Mouse (Mus musculus) lung, embryonic 14.5 days (tissue): ENCODE results near the gene Gprasp2. TPM values are rescaled to one million over a fixed set of nuclear protein-coding genes. Genes with fewer than 3 reads are reported as not detected.
"Not testable (repeated sequence)": the region's sequence is repeated elsewhere in the genome, so short reads cannot be mapped to it uniquely, and the experiment has no call there.

Experiments used
- ATAC-seq: fragments of 200-750 bp; cut with Nextera tagmentation; 2 replicates; pipeline ENCODE4 v1.8.0; 2017; ENCODE audit warnings: mild to moderate bottlenecking, moderate TSS enrichment, moderate library complexity; ENCODE audit not compliant: insufficient read depth
- DNase-seq: peaks from one replicate; pipeline ENCODE4 v3.0.0-alpha.2; 2015
- H3K27ac ChIP-seq: fragments of 300-500 bp; sonication (generic); 2 replicates; pipeline ENCODE4 v1.5.1; 2014; ENCODE audit warnings: low read depth, mild to moderate bottlenecking, moderate library complexity
- H3K27me3 ChIP-seq: fragments of 300-500 bp; sonication (generic); 2 replicates; pipeline ENCODE4 v1.6.1; 2014; ENCODE audit warnings: low read length, control low read depth; ENCODE audit not compliant: insufficient read depth
- H3K36me3 ChIP-seq: fragments of 300-500 bp; sonication (generic); 2 replicates; pipeline ENCODE4 v1.6.1; 2014; ENCODE audit warnings: control low read depth; ENCODE audit not compliant: insufficient read depth
- H3K4me1 ChIP-seq: fragments of 300-500 bp; sonication (generic); 2 replicates; pipeline ENCODE4 v1.6.1; 2014; ENCODE audit warnings: antibody characterized with exemption, control low read depth; ENCODE audit not compliant: insufficient read depth
- H3K4me2 ChIP-seq: fragments of 300-500 bp; sonication (generic); 2 replicates; pipeline ENCODE4 v1.6.1; 2014; ENCODE audit warnings: mild to moderate bottlenecking
- H3K4me3 ChIP-seq: fragments of 300-500 bp; sonication (generic); 2 replicates; pipeline ENCODE4 v1.5.1; 2014; ENCODE audit warnings: low read depth, low read length
- H3K9ac ChIP-seq: fragments of 300-500 bp; sonication (generic); 2 replicates; pipeline ENCODE4 v1.6.1; 2014
- H3K9me3 ChIP-seq: fragments of 300-500 bp; sonication (generic); 2 replicates; pipeline ENCODE4 v1.6.1; 2016; ENCODE audit warnings: low read depth, low read length, control low read depth
- CTCF ChIP-seq: IDR thresholded peaks from 2 replicates; pipeline ENCODE4 v1.5.1; 2016; ENCODE audit warnings: antibody characterized with exemption, low read depth
- WGBS: fragments of 180-500 bp; shearing (Covaris S2); extraction: QIAGEN DNeasy Blood & Tissue Kit; methylation state at CpG from one replicate; pipeline ENCODE4 v1.1.7; 2014; 5-methylcytosine and 5-hydroxymethylcytosine counted together
- polyA plus RNA-seq: library from polyadenylated mRNA; unstranded; fragments of >200 nt; fragmentation: Nextera tagmentation; extraction: Ambion mirVana; gene quantifications from 2 replicates; pipeline ENCODE4 v1.2.1, GENCODE M21; 2014

Gene Gprasp2
- 19.6 and 22.1 TPM in 2 replicates for polyA plus RNA-seq

- whole genome bisulfite sequencing, result 5% methylated on average over 26 of the region's 32 CpGs
- H3K27me3 ChIP-seq, H3K9ac ChIP-seq, H3K36me3 ChIP-seq, H3K9me3 ChIP-seq, H3K4me1 ChIP-seq, H3K27ac ChIP-seq: not testable (repeated sequence)
- Histone ChIP-seq H3K4me2 (peak within 1 kb of the TSS; percentile 70), H3K4me3 (peak within 1 kb of the TSS; percentile 39)
- DNase-seq (peak; percentile 62), ATAC-seq (peak; percentile 89)
Observed at GRCm38 (mm10) chrX:135838521-135839360, at the start of gene Gprasp2. Gprasp2 (plus strand) TSS chrX:135839034.

- H3K27me3 ChIP-seq, result no peaks in the 10 kb centered on the region
- DNase-seq (no peak), ATAC-seq (no peak)
- H3K4me1 ChIP-seq, result no peaks in the 10 kb centered on the region
- H3K9ac ChIP-seq, result no peak overlapping the region
- H3K4me2 ChIP-seq, result no peak overlapping the region
- TF ChIP-seq CTCF, result no peak
- H3K27ac ChIP-seq, result no peak overlapping the region
- no peak overlapping the region for H3K4me3 ChIP-seq
- H3K9me3 ChIP-seq, result no peaks in the 10 kb centered on the region
- no peaks in the 10 kb centered on the region for H3K36me3 ChIP-seq
Observed at GRCm38 (mm10) chrX:135791536-135791935, 47.3 kb upstream of the Gprasp2 start.

GRCm38 (mm10) chrX:135792326-135792725, 46.5 kb upstream of the Gprasp2 start:
- no peak overlapping the region for H3K27ac ChIP-seq
- no peaks in the 10 kb centered on the region for H3K27me3 ChIP-seq
- no peak overlapping the region for H3K9ac ChIP-seq
- no peak overlapping the region for H3K4me3 ChIP-seq
- ATAC-seq, result no peak
- H3K36me3 ChIP-seq, result no peaks in the 10 kb centered on the region
- whole genome bisulfite sequencing, result 69% methylated on average over 6 of the region's 6 CpGs
- no peak for DNase-seq
- H3K9me3 ChIP-seq, result no peaks in the 10 kb centered on the region
- H3K4me1 ChIP-seq, result no peaks in the 10 kb centered on the region
- H3K4me2 ChIP-seq, result no peak overlapping the region
- no peak for TF ChIP-seq CTCF

GRCm38 (mm10) chrX:135795591-135796304, 43.1 kb upstream of the Gprasp2 start:
- H3K4me1 ChIP-seq, H3K27me3 ChIP-seq, H3K9me3 ChIP-seq, H3K27ac ChIP-seq: not testable (repeated sequence)
- Histone ChIP-seq H3K9ac (peak overlapping the region; percentile 52), H3K4me3 (peak overlapping the region; percentile 52), H3K4me2 (peak overlapping the region; percentile 58), H3K36me3 (peaks cover 13% of the 10 kb centered on the region; the same call in 1 of the 2 replicates)
- DNase-seq (peak; percentile 81), ATAC-seq (peak; percentile 95)
- 24% methylated on average over 16 of the region's 27 CpGs for WGBS

GRCm38 (mm10) chrX:135796305-135797211, 42.3 kb upstream of the Gprasp2 start:
- peak overlapping the region; percentile 36; the same call in 1 of the 2 replicates for H3K27ac ChIP-seq
- 19% methylated on average over 23 of the region's 26 CpGs for WGBS
- ATAC-seq, result peak; percentile 83
- peaks cover 13% of the 10 kb centered on the region; the same call in 1 of the 2 replicates for H3K36me3 ChIP-seq
- H3K4me2 ChIP-seq, result peak overlapping the region; percentile 58
- H3K27me3 ChIP-seq, H3K9me3 ChIP-seq, H3K4me1 ChIP-seq: not testable (repeated sequence)
- H3K9ac ChIP-seq, result peak overlapping the region; percentile 52
- peak overlapping the region; percentile 52 for H3K4me3 ChIP-seq
- peak; percentile 13 for DNase-seq

- not testable (repeated sequence) for H3K4me1 ChIP-seq, H3K9me3 ChIP-seq, H3K27me3 ChIP-seq
- Histone ChIP-seq H3K4me2 (peak within 1 kb of the TSS; percentile 58), H3K4me3 (peak within 1 kb of the TSS; percentile 52), H3K27ac (peak within 1 kb of the TSS; percentile 36; the same call in 1 of the 2 replicates), H3K36me3 (peaks cover 13% of the 10 kb centered on the region; the same call in 1 of the 2 replicates), H3K9ac (peak within 1 kb of the TSS; percentile 52)
- WGBS, result 8% methylated on average over 3 of the region's 5 CpGs
- TF ChIP-seq CTCF, result peak; percentile 71
- ATAC-seq (peak; percentile 12; the same call in 1 of the 2 replicates), DNase-seq (peak; percentile 77)
Observed at GRCm38 (mm10) chrX:135797212-135797644, 41.6 kb upstream of the Gprasp2 start, which contains the start of gene Bhlhb9. Bhlhb9 (plus strand) TSS chrX:135797594.
